Mouse (Mus musculus) neural tube, embryonic 14.5 days (tissue): ENCODE data around the gene Agbl5. TPM values are rescaled to one million over a fixed set of nuclear protein-coding genes. Genes with fewer than 3 reads are reported as not detected.

Source experiments
- ATAC-seq: fragments of 200-750 bp; cut with Nextera tagmentation; 2 replicates; pipeline ENCODE4 v1.8.0; 2017; ENCODE audit warnings: low read depth, mild to moderate bottlenecking, moderate TSS enrichment, moderate library complexity
- H3K27ac ChIP-seq: fragments of 300-500 bp; sonication (generic); 2 replicates; pipeline ENCODE4 v1.5.1; 2014; ENCODE audit warnings: low read depth, mild to moderate bottlenecking, control low read depth, low read length, moderate library complexity, mixed read lengths
- H3K27me3 ChIP-seq: fragments of 300-500 bp; sonication (generic); 2 replicates; pipeline ENCODE4 v1.6.1; 2014; ENCODE audit warnings: low read length; ENCODE audit not compliant: control insufficient read depth, insufficient read depth
- H3K36me3 ChIP-seq: fragments of 300-500 bp; sonication (generic); 2 replicates; pipeline ENCODE4 v1.6.1; 2014; ENCODE audit warnings: low read length, mixed read lengths; ENCODE audit not compliant: control insufficient read depth, insufficient read depth
- H3K4me1 ChIP-seq: fragments of 300-500 bp; sonication (generic); 2 replicates; pipeline ENCODE4 v1.6.1; 2014; ENCODE audit warnings: low read length; ENCODE audit not compliant: control insufficient read depth, insufficient read depth
- H3K4me2 ChIP-seq: fragments of 300-500 bp; sonication (generic); 2 replicates; pipeline ENCODE4 v1.6.1; 2014; ENCODE audit warnings: mild to moderate bottlenecking, low read depth, low read length, control low read depth
- H3K4me3 ChIP-seq: fragments of 300-500 bp; sonication (generic); 2 replicates; pipeline ENCODE4 v1.5.1; 2014; ENCODE audit warnings: low read depth, low read length, control low read depth, mixed read lengths
- H3K9ac ChIP-seq: fragments of 300-500 bp; sonication (generic); replicated peaks from 2 replicates; pipeline ENCODE4 v1.6.1; 2014; ENCODE audit warnings: low read depth, mild to moderate bottlenecking, control low read depth, low read length, mixed read lengths
- H3K9me3 ChIP-seq: fragments of 300-500 bp; sonication (generic); 2 replicates; pipeline ENCODE4 v1.6.1; 2016; ENCODE audit warnings: low read length; ENCODE audit not compliant: control insufficient read depth
- WGBS: fragments of 180-500 bp; shearing (Covaris S2); extraction: QIAGEN DNeasy Blood & Tissue Kit; methylation state at CpG from one replicate; pipeline ENCODE4 v1.1.7; 2014; 5-methylcytosine and 5-hydroxymethylcytosine counted together
- polyA plus RNA-seq: library from polyadenylated mRNA; unstranded; fragments of >200 nt; fragmentation: Nextera tagmentation; extraction: Ambion mirVana; gene quantifications from 2 replicates; pipeline ENCODE4 v1.2.1, GENCODE M21; 2014

The Agbl5 gene
- polyA plus RNA-seq, 1 experiment from 2014 or later, result 27.7 TPM

DNA sequence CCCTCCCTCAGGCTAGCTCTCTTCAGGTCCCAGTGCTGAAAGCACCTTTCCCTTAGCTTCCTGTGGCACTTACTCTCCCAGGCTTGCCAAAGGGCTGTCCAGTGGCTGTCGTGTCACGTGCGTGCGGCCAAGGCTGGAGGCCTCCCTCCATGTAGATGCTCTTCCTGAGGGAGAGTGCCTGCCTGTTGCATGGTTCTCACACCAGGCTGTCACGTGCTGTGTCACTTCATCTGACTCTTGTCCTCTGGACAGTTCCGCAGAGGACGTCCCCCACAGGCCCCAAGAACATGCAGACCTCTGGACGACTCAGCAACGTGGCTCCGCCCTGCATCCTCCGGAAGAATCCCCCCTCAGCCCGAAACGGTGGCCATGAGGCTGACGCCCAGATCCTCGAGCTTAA is 24.2 kb upstream of the Agbl5 start:
- no peaks in the 10 kb centered on the region for H3K4me1 ChIP-seq
- no peaks in the 10 kb centered on the region for H3K27me3 ChIP-seq
- H3K9ac ChIP-seq, result no peak overlapping the region
- WGBS, result 52% methylated on average over 15 of the region's 15 CpGs
- H3K36me3 ChIP-seq, result peaks cover 18% of the 10 kb centered on the region
- H3K4me2 ChIP-seq, result no peak overlapping the region
- no peak overlapping the region for H3K27ac ChIP-seq
- no peak for ATAC-seq
- H3K9me3 ChIP-seq, result no peaks in the 10 kb centered on the region
- H3K4me3 ChIP-seq, result no peak overlapping the region

DNA sequence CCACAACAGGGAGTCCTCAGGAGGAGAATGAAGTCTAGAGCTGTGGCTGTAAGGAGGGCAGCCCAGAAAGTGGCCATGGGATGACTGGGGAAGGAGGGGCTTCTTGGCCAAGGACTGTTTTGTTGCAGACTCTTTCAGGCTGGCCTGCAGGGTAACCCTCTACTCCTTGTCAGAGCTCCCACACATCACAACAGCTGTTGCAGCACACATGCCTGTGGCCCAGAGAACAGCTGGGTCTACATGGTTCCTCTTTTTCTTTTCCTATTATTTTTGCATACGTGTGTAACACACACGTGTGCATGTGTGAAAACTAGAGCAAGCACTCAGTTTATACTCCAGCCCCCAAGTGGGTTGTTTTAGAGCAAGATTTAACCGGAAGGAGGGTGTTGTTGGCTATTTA is 21.6 kb upstream of the Agbl5 start:
- Histone ChIP-seq H3K9ac (no peak overlapping the region), H3K27ac (no peak overlapping the region), H3K4me3 (no peak overlapping the region), H3K9me3 (no peaks in the 10 kb centered on the region), H3K4me1 (peaks cover 8% of the 10 kb centered on the region), H3K4me2 (no peak overlapping the region), H3K27me3 (no peaks in the 10 kb centered on the region), H3K36me3 (peaks cover 24% of the 10 kb centered on the region)
- WGBS, result 90% methylated on average over 3 of the region's 3 CpGs
- no peak for ATAC-seq

DNA sequence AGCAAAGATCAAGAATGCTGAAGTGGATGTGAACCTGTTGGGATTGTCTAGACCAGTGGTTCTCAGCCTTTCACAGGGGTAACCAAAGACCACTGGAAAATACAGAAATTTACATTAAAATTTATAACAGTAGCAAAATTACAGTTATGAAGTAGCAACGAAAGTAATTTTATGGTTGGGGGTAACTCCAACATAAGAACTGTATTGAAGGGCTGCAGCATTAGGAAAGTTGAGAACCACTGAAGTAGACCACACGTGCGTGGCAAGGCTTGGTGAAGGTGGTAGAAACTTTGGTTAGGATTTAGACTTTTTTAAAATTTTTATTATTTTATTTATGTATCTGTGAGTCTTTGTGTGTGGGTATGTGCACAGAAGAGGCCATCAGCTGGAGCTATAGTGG is 20.8 kb upstream of the Agbl5 start, which contains the start of gene Tmem214:
TSS of gene Tmem214 (plus strand) at position 301 of the 400 bp plus-strand sequence.
- no peak for ATAC-seq
- Histone ChIP-seq H3K36me3 (peaks cover 24% of the 10 kb centered on the region), H3K9me3 (no peaks in the 10 kb centered on the region), H3K4me3 (no peak within 1 kb of the TSS), H3K27me3 (no peaks in the 10 kb centered on the region), H3K4me1 (peaks cover 8% of the 10 kb centered on the region), H3K27ac (no peak within 1 kb of the TSS), H3K9ac (no peak within 1 kb of the TSS), H3K4me2 (0 out of 2 replicates have a peak within 1 kb of the TSS, but pooled peaks have one; percentile 62)
- 95% methylated on average over 3 of the region's 3 CpGs for WGBS

DNA sequence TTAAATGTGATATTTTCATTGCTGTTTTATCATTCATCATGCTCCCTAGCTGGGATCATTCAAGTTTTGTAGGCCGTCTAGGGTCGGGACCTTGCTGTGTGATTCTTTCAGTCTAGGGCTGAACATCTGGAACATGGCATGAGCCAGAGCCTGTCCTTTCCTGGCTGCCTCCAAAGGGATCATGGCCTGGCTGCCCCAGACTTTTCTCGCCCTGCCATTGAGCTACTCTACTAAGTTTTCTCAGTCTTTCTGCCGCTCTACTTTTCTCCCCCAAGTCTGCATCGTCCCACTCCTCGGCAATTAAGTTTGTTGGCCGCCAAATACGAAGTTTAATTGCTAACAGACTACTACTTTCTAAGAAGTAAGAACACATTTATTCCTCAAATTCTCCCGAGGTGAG is 19.5 kb upstream of the Agbl5 start:
- Histone ChIP-seq H3K9ac (peak overlapping the region; percentile 89; the same call in 1 of the 2 replicates), H3K4me2 (peak overlapping the region; percentile 62), H3K36me3 (peaks cover 35% of the 10 kb centered on the region), H3K9me3 (no peaks in the 10 kb centered on the region), H3K27ac (no peak overlapping the region; the same call in 1 of the 2 replicates), H3K4me3 (peak overlapping the region; percentile 68), H3K27me3 (no peaks in the 10 kb centered on the region), H3K4me1 (peaks cover 8% of the 10 kb centered on the region)
- no peak for ATAC-seq
- WGBS, result 24% methylated on average over 9 of the region's 9 CpGs

DNA sequence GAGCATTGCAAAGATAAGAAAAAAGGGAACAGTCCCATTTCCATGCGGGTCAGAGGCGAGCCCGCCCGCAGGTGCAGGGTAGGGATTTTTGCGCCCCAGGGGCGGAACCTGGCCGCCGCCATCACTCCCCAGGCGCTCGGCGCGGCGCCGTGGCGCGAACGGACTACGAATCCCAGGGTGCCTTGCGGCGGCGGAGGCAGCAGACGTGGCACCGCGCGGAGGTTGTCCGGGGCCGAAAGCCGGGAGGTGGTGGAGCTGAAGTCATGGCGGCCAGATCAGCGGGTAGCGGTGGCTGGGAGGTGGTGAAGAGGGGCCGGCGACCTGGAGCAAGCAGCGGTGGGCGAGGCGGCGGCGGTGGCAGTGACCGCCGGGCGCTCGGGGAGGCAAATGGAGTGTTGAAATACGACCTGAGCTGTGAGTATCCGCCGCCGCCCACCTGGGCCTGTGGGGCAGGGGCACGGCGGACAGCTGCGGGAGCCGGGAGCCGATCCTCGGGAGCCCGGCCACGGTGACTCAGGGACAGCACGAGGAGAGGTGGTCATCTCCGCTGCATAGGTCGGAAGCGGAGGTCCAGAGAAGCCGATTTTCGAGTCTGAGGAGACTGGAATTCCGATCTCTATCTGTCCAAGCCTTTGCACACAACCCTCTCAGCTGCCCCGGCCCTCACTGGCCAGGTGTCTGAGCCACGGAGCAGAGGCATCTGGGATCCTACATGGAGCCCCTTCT is 18.9 kb upstream of the Agbl5 start:
- Histone ChIP-seq H3K27me3 (no peaks in the 10 kb centered on the region), H3K36me3 (peaks cover 41% of the 10 kb centered on the region), H3K4me3 (peak overlapping the region; percentile 68), H3K9me3 (no peaks in the 10 kb centered on the region), H3K4me1 (peaks cover 8% of the 10 kb centered on the region), H3K27ac (peak overlapping the region; percentile 31; the same call in 1 of the 2 replicates), H3K9ac (peak overlapping the region; percentile 89), H3K4me2 (peak overlapping the region; percentile 62)
- under 1% methylated on average over 61 of the region's 63 CpGs for WGBS
- peak; percentile 93 for ATAC-seq

DNA sequence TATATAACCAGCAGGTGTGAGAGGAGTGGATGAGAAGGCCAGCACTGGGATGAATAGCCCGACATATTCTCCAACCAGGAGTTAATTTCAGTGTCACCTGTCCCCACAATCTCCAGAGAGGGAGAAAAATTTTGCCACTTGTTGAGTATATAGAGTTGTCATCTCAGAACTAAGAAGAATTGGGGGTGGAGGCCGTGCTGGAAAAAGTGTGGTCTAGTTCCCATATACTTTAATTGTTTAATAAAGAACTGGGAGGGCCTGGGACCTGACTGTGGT is 18.4 kb upstream of the Agbl5 start:
- no peak overlapping the region for H3K27ac ChIP-seq
- H3K9me3 ChIP-seq, result no peaks in the 10 kb centered on the region
- no peaks in the 10 kb centered on the region for H3K27me3 ChIP-seq
- 30% methylated on average over 2 of the region's 2 CpGs for WGBS
- ATAC-seq, result no peak
- H3K9ac ChIP-seq, result peak overlapping the region; percentile 89
- peaks cover 8% of the 10 kb centered on the region for H3K4me1 ChIP-seq
- peaks cover 45% of the 10 kb centered on the region for H3K36me3 ChIP-seq
- H3K4me3 ChIP-seq, result peak overlapping the region; percentile 68
- peak overlapping the region; percentile 62 for H3K4me2 ChIP-seq

DNA sequence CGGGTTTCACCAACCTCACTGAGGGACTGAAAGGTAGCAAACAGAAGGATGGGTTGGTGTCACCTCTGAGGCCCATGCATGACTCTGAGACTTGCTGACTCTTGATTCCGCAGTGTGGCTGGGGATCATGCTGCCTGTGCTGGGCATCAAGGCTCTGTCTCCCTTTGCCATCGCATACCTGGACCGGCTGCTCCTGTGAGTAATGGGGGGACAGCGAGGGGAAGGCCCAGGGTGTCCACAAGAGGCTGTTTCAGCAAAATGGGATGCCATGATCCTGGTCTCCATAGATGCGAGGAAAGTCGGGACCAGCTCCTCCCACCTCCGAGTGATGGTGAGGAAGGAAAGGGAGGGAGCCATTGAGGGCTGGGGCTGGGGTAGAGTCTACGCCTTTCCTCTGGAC is 15.9 kb upstream of the Agbl5 start:
- WGBS, result 96% methylated on average over 9 of the region's 9 CpGs
- Histone ChIP-seq H3K27ac (no peak overlapping the region), H3K4me2 (no peak overlapping the region), H3K4me3 (no peak overlapping the region), H3K4me1 (peaks cover 8% of the 10 kb centered on the region), H3K9ac (no peak overlapping the region), H3K9me3 (no peaks in the 10 kb centered on the region), H3K36me3 (peaks cover 60% of the 10 kb centered on the region; the same call in 1 of the 2 replicates), H3K27me3 (no peaks in the 10 kb centered on the region)
- no peak for ATAC-seq

DNA sequence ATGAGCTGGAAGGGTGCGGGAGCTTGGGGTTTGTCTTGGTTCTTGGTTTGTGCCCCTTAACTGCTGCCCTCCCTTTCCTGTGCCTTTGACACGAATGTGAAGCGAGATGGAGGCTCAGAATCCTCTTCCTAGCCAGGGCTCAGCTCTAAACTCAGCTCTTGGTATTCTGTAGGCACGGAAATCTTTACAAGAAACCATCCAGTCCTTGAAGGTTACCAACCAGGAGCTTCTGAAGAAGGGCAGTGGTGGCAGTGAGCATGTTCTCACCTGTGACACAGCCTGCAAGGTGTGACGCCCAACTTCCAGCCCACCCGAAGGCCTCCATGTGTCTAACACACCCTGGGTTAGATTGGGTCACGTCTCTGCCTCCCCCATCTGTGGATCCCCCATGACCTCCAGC is 14.1 kb upstream of the Agbl5 start:
- no peak overlapping the region for H3K27ac ChIP-seq
- peaks cover 8% of the 10 kb centered on the region for H3K4me1 ChIP-seq
- peaks cover 64% of the 10 kb centered on the region; the same call in 1 of the 2 replicates for H3K36me3 ChIP-seq
- WGBS, result 94% methylated on average over 7 of the region's 7 CpGs
- H3K4me3 ChIP-seq, result no peak overlapping the region
- H3K27me3 ChIP-seq, result no peaks in the 10 kb centered on the region
- H3K4me2 ChIP-seq, result no peak overlapping the region
- no peaks in the 10 kb centered on the region for H3K9me3 ChIP-seq
- no peak for ATAC-seq
- H3K9ac ChIP-seq, result no peak overlapping the region

DNA sequence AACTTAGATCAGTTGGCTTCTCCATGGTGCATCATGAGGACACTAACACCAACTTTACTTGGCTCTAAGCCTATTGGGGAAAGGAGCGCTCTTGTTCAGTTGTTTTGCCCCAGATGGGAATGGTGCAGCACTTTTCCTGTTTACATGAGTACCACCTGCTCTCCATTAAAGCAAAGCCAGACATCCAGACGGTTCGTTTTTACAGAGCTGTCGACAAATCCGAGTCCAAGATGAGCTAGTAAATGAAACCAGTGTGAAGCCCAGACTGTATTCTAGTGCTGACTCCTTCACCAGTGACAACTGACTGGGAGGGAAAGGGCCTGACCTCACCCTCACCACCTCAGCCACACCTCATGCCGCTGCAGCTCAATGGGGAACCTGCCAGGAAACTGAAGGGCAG is 9.9 kb upstream of the Agbl5 start:
- Histone ChIP-seq H3K27ac (no peak overlapping the region), H3K36me3 (peaks cover 43% of the 10 kb centered on the region; the same call in 1 of the 2 replicates), H3K9me3 (no peaks in the 10 kb centered on the region), H3K4me3 (no peak overlapping the region), H3K4me1 (no peaks in the 10 kb centered on the region), H3K27me3 (no peaks in the 10 kb centered on the region), H3K9ac (no peak overlapping the region), H3K4me2 (no peak overlapping the region)
- WGBS, result 65% methylated on average over 6 of the region's 6 CpGs
- no peak for ATAC-seq
